Mouse (Mus musculus) olfactory bulb, adult 2 months (tissue): ENCODE measurements at regions not wholly inside any gene's neighbourhood (a gene's known extent, or its start where the extent isn't known, plus 50 kb on each side); places are given as distances from the start of the nearest gene placed in this dataset.

Experiments
- CTCF ChIP-seq: fragments of 200-500 bp; IDR thresholded peaks from 2 replicates; pipeline ENCODE4 v1.5.1; 2012; ENCODE audit warnings: low read depth, mild to moderate bottlenecking, low read length, moderate library complexity; ENCODE audit not compliant: insufficient read depth
- POLR2A ChIP-seq: fragments of 200-500 bp; IDR thresholded peaks from 2 replicates; pipeline ENCODE4 v1.6.1; 2012; ENCODE audit warnings: mild to moderate bottlenecking, low read depth, low read length, moderate library complexity; ENCODE audit not compliant: insufficient read depth

DNA sequence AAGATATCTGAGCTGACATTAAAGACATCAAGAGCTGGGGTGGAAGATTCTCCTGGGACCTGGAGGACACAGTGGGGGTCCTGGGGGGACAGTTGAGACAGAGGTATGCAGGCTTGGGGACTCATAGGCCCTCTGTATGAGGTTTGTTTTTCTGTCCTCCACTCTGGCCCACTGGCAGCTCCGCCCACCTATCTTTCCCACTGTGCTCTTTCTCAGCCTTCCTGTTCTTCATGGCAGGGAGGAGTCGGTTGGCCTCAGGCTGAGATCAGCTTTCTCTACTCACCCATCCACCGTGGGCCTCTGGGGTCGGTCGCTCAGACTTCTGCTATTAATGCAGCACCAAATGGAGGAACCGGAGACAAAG, 103.5 kb upstream of the Spata13 start:
- TF ChIP-seq CTCF (no peak), POLR2A (no peak)
